Mouse (Mus musculus) heart, postnatal 0 days (tissue): Measurements from ENCODE around the gene Itgb5. TPM values are rescaled to one million over a fixed set of nuclear protein-coding genes. Genes with fewer than 3 reads are reported as not detected.

ENCODE experiments used
- ATAC-seq: fragments of 200-750 bp; cut with Nextera tagmentation; 2 replicates; pipeline ENCODE4 v1.8.0; 2017; ENCODE audit warnings: low read depth, moderate number of reproducible peaks, moderate library complexity; ENCODE audit not compliant: insufficient read depth
- DNase-seq: peaks from one replicate; pipeline ENCODE4 v3.0.0-alpha.2; 2016; ENCODE audit warnings: low spot score
- H3K27ac ChIP-seq: fragments of 300-500 bp; sonication (generic); 2 replicates; pipeline ENCODE4 v1.5.1; 2014; ENCODE audit warnings: low read depth, mild to moderate bottlenecking
- H3K27me3 ChIP-seq: fragments of 300-500 bp; sonication (generic); 2 replicates; pipeline ENCODE4 v1.6.1; 2014; ENCODE audit warnings: low read length, mixed read lengths; ENCODE audit not compliant: control insufficient read depth, insufficient read depth
- H3K36me3 ChIP-seq: fragments of 300-500 bp; sonication (generic); replicated peaks from 2 replicates; pipeline ENCODE4 v1.6.1; 2014; ENCODE audit warnings: low read length, mixed read lengths; ENCODE audit not compliant: control insufficient read depth, insufficient read depth
- H3K4me1 ChIP-seq: fragments of 300-500 bp; sonication (generic); 2 replicates; pipeline ENCODE4 v1.6.1; 2014; ENCODE audit warnings: antibody characterized with exemption; ENCODE audit not compliant: control insufficient read depth, insufficient read depth
- H3K4me2 ChIP-seq: fragments of 300-500 bp; sonication (generic); 2 replicates; pipeline ENCODE4 v1.6.1; 2014; ENCODE audit warnings: low read depth, mild to moderate bottlenecking, low read length, moderate library complexity
- H3K4me3 ChIP-seq: fragments of 300-500 bp; sonication (generic); 2 replicates; pipeline ENCODE4 v1.5.1; 2014; ENCODE audit warnings: low read depth, low read length
- H3K9ac ChIP-seq: fragments of 300-500 bp; sonication (generic); replicated peaks from 2 replicates; pipeline ENCODE4 v1.6.1; 2014; ENCODE audit warnings: low read depth, low read length, mixed read lengths
- H3K9me3 ChIP-seq: fragments of 300-500 bp; sonication (generic); replicated peaks from 2 replicates; pipeline ENCODE4 v1.6.1; 2016; ENCODE audit warnings: low read length; ENCODE audit not compliant: control insufficient read depth
- CTCF ChIP-seq: IDR thresholded peaks from 2 replicates; pipeline ENCODE4 v1.5.1; 2016; ENCODE audit warnings: antibody characterized with exemption, control low read depth, low read depth
- EP300 ChIP-seq: IDR thresholded peaks from 2 replicates; pipeline ENCODE4 v1.6.1; 2016; ENCODE audit warnings: antibody characterized with exemption, low read depth
- WGBS: fragments of 180-500 bp; shearing (Covaris S2); extraction: QIAGEN DNeasy Blood & Tissue Kit; methylation state at CpG from one replicate; pipeline ENCODE4 v1.1.7; 2014; 5-methylcytosine and 5-hydroxymethylcytosine counted together
- polyA plus RNA-seq: library from polyadenylated mRNA; unstranded; fragments of >200 nt; fragmentation: Nextera tagmentation; extraction: Ambion mirVana; gene quantifications from 2 replicates; pipeline ENCODE4 v1.2.1, GENCODE M21; 2015
- total RNA-seq: library from RNA; depleted of rRNA; stranded (reverse); fragments of >200 nt; gene quantifications from 2 replicates; pipeline ENCODE4 v1.2.3, GENCODE M21; 2014; ENCODE audit warnings: low replicate concordance

Itgb5 gene
- total and polyA plus RNA-seq, 2 experiments from 2014 or later = 33.4 to 116 TPM

DNA sequence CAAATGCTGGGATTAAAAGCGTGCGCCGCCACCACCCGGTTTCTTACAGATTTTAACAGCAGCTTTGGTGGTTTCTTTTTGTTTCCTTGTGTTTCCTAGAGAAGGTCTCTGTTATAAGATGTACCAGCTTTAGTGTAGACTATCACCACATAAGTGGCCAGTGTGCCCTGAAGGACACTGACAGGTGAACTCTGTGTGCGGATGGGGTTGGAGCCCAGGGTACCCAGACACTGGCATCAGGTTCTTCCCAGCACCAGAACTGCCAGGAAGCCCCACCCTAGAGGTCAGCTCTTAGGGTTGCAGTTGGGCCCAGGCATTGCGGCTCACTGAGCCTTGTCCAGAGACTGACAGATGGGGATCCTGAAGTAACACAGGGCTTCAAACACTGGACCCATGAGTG, 113.9 kb downstream of the Itgb5 start:
- Histone ChIP-seq H3K36me3 (peaks cover 12% of the 10 kb centered on the region), H3K27ac (no peak overlapping the region), H3K9me3 (no peaks in the 10 kb centered on the region), H3K4me2 (no peak overlapping the region), H3K27me3 (no peaks in the 10 kb centered on the region), H3K4me3 (no peak overlapping the region), H3K9ac (no peak overlapping the region), H3K4me1 (peaks cover 66% of the 10 kb centered on the region)
- no peak for TF ChIP-seq CTCF
- ATAC-seq (no peak), DNase-seq (no peak)
- WGBS = 96% methylated on average over 6 of the region's 6 CpGs

DNA sequence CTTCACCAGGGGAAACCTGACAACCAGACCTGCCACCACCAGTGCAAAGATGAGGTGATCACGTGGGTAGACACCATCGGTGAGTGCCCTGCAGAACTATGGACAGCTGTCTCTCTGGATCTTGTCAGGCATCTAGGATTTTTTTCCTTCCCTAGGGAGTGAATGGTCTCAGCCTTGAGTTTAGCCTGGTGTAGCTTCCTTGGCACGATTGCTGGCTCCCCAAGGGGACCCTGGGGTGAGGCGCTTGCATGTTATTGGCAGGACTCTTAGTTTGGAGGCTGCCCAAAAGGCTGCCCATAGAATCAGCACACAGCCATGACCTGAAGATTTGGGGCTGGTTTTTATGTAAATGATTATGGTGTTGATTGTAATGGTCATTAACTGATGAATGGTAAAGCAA, 114.7 kb downstream of the Itgb5 start:
- H3K27ac ChIP-seq = no peak overlapping the region
- ATAC-seq (no peak), DNase-seq (no peak)
- H3K36me3 ChIP-seq = peaks cover 19% of the 10 kb centered on the region
- TF ChIP-seq CTCF (no peak), EP300 (no peak)
- peaks cover 59% of the 10 kb centered on the region for H3K4me1 ChIP-seq
- no peak overlapping the region for H3K4me2 ChIP-seq
- no peak overlapping the region for H3K9ac ChIP-seq
- no peaks in the 10 kb centered on the region for H3K9me3 ChIP-seq
- 64% methylated on average over 4 of the region's 4 CpGs for WGBS
- H3K4me3 ChIP-seq = no peak overlapping the region
- no peaks in the 10 kb centered on the region for H3K27me3 ChIP-seq

DNA sequence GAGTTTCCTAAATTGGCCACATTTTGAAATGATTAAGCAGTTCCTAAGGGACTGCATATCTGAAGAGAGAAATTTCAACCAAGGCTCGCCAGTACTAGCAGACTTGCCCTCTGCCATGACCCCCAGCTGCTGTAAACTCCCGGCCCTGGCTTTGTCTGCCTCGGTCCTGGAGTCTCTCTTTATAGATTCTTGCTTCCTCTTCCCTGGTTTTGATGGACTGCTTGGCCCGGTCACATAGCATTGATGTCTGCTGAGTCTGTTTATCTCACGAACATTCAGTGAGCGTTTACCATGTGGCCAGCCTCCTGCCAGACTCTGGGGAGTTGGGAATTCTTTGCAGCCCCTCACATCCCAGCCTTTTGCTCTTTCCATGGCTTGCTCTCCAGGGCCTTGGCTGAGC, 115.3 kb downstream of the Itgb5 start:
- peak overlapping the region; percentile 47 for H3K27ac ChIP-seq
- H3K4me2 ChIP-seq = no peak overlapping the region
- 6% methylated on average over 6 of the region's 6 CpGs for WGBS
- H3K9me3 ChIP-seq = no peaks in the 10 kb centered on the region
- H3K4me3 ChIP-seq = no peak overlapping the region
- no peak for ATAC-seq
- peaks cover 52% of the 10 kb centered on the region for H3K4me1 ChIP-seq
- H3K27me3 ChIP-seq = no peaks in the 10 kb centered on the region
- no peak overlapping the region for H3K9ac ChIP-seq
- peaks cover 23% of the 10 kb centered on the region for H3K36me3 ChIP-seq
- DNase-seq = peak; percentile 20
- TF ChIP-seq CTCF (no peak), EP300 (no peak)

- ATAC-seq = no peak
- H3K9ac ChIP-seq = no peak overlapping the region
- no peak for DNase-seq
- H3K4me1 ChIP-seq = peaks cover 40% of the 10 kb centered on the region
- peaks cover 23% of the 10 kb centered on the region for H3K36me3 ChIP-seq
- H3K4me2 ChIP-seq = no peak overlapping the region
- no peak for TF ChIP-seq EP300
- TF ChIP-seq CTCF = no peak
- no peaks in the 10 kb centered on the region for H3K27me3 ChIP-seq
- no peak overlapping the region for H3K4me3 ChIP-seq
- no peaks in the 10 kb centered on the region for H3K9me3 ChIP-seq
- 45% methylated on average over 7 of the region's 7 CpGs for WGBS
- no peak overlapping the region for H3K27ac ChIP-seq
Measured at GRCm38 (mm10) chr16:33946021-33946420, 116.6 kb downstream of the Itgb5 start.

DNA sequence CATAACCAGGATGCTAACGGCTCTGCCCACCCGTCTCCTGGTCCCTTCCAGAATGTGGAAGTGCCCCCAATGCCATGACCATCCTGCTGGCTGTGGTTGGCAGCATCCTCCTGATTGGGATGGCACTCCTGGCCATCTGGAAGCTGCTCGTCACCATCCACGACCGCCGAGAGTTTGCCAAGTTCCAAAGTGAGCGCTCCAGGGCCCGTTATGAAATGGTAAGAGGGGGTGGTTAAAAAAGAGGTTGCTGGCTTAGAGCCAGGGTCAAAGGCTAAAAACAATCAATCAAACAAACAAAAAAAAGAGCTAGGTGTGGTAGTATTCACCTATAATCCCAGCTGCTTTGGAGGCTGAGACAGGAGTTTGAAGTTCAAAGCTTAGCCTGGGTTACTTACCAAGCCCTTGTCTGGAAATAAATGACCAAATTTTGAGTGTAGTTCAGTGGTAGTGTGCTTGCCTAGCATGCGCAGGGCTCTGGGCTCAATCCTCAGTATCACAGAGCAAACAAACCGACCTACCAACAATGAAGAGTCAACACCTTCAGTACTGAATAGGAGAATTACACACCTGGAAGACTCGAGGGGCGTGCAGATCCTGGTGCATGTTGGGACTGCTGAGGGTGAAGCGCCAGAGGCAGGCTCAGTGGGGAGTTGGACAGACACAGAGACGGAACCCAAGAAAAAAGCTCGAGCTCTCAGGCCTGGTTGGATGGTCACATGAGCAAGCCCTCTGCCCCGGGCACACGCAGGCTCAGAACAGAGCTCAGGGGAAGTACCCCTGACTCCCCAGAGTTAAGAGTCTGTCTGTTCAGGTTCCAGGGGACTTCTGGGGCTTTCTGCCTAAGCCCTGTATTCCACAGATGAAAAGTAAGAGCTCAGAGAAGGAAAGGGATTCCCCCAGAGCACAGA, 118.5 kb downstream of the Itgb5 start:
- no peaks in the 10 kb centered on the region for H3K27me3 ChIP-seq
- H3K9ac ChIP-seq = no peak overlapping the region
- H3K4me3 ChIP-seq = no peak overlapping the region
- peaks cover 30% of the 10 kb centered on the region for H3K36me3 ChIP-seq
- TF ChIP-seq CTCF = no peak
- no peak for TF ChIP-seq EP300
- no peak overlapping the region for H3K27ac ChIP-seq
- no peak for ATAC-seq
- DNase-seq = no peak
- 84% methylated on average over 17 of the region's 17 CpGs for WGBS
- no peaks in the 10 kb centered on the region for H3K9me3 ChIP-seq
- H3K4me2 ChIP-seq = no peak overlapping the region
- H3K4me1 ChIP-seq = peaks cover 22% of the 10 kb centered on the region; the same call in 1 of the 2 replicates

DNA sequence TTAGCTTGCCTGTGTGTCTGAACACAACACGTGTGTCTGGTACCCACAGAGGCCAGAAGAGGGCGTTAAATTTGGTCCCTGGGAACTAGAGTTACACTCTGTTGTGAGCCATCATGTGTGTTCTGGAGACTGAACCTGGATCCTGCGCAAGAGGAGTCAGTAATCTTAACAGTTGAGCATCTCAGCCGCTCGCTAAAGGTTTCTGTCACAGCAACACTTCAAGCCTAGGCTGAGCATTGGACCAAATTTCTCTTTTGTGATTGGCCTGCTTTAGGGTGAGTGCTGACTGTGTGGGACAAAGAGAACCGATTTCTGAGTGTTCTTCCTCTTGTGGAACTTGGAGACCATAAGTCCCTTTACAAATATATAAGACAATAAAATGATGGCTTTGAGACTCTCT, 120.9 kb downstream of the Itgb5 start:
- H3K4me1 ChIP-seq = peaks cover 8% of the 10 kb centered on the region; the same call in 1 of the 2 replicates
- DNase-seq (no peak), ATAC-seq (no peak)
- no peaks in the 10 kb centered on the region for H3K9me3 ChIP-seq
- no peaks in the 10 kb centered on the region for H3K27me3 ChIP-seq
- H3K4me3 ChIP-seq = no peak overlapping the region
- TF ChIP-seq CTCF (0 out of 2 replicates have a peak, but pooled peaks have one; percentile 7), EP300 (no peak)
- 77% methylated on average over 6 of the region's 6 CpGs for WGBS
- H3K4me2 ChIP-seq = no peak overlapping the region
- peaks cover 54% of the 10 kb centered on the region for H3K36me3 ChIP-seq
- no peak overlapping the region for H3K9ac ChIP-seq
- H3K27ac ChIP-seq = no peak overlapping the region
